Mouse (Mus musculus): ENCODE results near the gene Ifi209.
"Not testable (repeated sequence)": the region's sequence is repeated elsewhere in the genome, so short reads cannot be mapped to it uniquely, and the experiment has no call there.

Gene Ifi209

DNA sequence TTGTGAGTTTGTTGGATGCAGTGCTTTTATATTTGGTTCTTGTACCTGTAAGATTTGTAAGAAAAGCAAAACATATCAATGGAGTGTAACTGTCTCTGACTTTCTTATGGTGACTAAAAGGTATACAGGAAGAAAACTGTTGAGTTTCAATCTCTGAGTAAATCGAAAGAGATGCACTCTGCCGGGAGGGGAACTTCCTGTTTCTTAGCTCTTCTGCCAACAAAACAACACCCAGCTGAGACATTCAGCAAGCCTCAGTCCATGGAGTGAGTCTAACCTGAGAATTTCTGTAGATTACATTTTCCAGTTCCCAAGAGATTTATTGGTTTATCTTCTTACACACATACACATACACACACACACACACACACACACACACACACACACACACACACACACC lies at the start of gene Ifi209:
Ifi209 (plus strand) TSS at position 296 of the 400 bp plus-strand sequence.
- not testable (repeated sequence) for DNase-seq (ENCODE audit: low spot score)

DNA sequence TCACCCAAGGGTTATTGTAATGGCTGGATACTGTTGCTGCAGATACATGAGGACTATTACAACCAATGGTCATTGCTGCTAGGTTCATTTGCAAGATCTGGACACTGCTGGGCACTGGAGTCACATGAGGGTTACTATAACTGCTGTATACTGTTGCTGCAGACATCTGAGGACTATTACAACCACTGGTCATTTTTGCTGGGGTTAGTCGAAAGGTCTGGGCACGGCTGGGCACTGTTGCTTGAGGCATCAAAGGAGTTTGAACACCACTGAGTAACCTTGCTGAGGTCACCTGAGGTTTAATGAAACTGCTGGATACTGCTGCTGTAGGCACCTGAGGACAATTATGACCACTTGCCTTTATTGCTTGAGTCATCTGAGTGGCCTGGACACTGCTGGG lies 41.0 kb upstream of the Ifi209 start:
- not testable (repeated sequence) for DNase-seq (ENCODE audit: low spot score)

DNA sequence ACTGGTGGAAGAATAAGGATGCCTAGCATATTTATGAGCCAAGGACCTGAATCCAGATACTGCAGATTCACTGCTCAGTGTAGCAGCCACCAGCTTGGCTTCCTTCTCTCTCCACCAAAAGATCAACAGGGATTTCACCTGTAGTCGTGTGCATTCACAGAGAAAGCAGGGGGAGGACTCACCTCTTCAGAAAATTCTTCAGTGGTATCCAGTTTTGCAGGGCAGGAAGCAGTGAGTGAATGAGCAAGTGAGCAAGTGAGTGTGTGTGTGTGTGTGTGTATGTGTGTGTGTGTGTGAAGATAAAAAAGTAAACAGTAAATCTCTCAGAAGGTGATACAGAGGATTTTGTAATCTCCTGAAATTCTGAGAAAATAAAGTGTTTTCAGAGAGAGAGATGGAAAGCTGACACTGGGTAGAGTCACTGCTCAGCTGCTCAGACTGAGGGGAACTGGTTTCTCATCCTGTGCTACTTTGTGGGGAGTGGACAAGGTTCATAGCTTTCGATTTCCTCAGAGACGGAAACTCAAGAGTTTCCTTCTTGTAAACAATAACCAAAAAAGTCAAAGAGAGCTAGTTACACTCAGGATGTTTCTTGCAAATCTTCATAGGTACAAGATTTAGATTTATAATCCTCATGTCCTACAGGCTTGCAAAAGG lies 31.8 kb upstream of the Ifi209 start, which contains the start of gene Ifi213:
Ifi213 (minus strand) TSS at position 437 of the 657 bp plus-strand sequence.
- DNase-seq (ENCODE audit: low spot score) = not testable (repeated sequence)

DNA sequence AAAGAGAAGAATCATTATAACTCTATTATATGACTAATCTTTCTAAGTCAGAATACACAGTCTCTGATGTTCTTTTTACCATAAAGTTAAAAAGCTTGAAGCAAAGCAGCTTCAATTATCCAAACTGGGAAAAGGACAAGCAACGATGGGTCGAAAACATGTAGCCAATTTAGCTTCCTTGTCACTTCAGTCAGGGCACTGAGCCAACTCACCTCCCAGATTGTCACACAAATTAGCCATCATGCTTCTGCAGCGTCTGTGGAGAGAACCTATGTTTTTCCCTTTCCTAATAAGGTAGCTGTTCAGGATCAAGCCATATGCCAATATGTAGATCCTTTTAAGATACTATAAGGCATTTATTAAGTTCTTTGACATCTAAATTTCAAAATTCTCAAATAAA lies 20.4 kb upstream of the Ifi209 start:
- not testable (repeated sequence) for DNase-seq (ENCODE audit: low spot score)

DNA sequence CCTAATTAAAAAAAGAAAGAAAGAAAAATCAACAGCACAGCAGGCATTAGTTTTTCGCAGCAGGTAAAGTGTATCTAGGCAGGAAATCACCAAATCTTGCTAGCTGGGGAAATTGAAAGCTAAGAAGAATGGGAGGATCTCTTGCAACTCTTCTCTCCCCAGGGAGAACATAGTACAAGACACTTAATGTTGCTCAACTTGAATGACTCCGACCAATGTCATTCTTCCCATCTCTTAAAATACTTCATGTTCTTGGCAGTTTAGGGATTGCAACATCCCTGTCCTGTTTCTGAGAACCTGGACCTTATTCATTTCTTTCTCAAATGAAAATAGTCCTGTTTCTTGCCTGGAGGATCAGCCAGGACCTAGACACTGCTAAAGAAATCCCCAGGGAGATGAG lies 8.5 kb upstream of the Ifi209 start:
- DNase-seq (ENCODE audit: low spot score) = not testable (repeated sequence)

DNA sequence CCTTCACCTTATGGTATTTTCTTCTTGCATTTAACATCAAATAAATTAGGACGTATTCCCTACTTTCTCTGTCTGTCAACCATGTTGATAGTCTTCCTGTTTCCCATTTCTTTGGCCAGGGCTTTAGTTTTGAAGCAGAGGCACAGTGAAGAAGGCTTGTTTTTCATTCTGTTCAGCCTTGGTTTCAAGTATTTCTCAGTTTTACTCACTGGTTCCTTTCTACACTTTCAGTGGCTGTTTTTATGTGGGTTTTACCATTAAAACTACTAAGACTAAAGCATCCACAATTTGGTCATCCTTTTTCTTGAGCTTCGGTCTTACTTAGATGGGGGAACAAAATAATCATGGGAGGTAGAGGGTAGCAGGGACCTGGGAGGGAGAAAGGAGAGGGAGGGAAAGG lies 6.7 kb upstream of the Ifi209 start:
- no peak for DNase-seq (ENCODE audit: low spot score)

DNA sequence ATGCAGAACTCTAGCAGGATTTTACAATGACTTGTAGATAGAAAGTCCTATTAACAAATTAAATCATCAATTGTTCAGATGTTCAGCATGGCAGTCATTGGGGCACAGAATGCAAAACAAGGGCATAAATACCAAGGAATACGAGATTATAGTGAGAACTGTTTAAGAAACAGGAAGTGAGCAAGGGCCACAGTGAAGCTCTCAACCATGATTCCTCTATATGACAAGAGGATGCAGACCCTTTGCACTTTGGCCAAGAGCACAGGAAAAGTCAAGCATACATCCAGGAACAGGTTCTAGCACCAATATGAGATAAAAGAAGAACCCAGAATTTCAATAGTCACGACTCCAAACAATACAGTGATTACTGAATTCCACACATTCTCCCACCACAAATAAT lies 4.0 kb upstream of the Ifi209 start:
- no peak for DNase-seq (ENCODE audit: low spot score)

DNA sequence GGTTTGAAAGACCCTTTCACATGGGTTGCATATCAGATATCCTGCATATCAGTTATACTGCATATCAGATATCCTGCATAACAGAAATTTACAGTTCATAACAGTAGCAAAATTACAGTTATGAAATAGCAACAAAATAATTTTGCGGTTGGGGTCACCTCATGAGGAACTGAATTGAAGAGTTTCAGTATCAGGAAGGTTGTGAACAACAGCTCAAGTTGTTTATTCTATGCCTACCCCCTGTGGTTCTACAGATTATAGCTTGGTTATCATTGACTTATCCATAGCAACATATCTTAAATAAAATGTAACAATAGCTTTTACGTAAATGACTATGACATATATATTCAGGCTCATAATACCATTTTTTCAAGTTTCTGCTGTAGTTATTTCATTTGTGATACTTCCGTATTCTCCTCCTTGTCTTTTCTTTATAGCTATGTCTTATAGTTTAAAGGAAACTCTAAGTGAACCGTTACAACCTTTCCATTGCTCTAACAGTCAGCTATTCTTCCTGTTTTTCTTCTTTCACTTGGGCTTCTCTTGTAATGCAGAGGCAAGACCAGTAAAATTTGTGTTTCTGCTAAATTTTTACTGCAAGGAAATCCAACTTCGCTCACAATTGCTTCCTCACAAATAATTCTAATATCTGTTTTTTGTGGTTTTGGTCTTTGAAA lies 3.4 kb downstream of the Ifi209 start:
- DNase-seq (ENCODE audit: low spot score) = no peak

DNA sequence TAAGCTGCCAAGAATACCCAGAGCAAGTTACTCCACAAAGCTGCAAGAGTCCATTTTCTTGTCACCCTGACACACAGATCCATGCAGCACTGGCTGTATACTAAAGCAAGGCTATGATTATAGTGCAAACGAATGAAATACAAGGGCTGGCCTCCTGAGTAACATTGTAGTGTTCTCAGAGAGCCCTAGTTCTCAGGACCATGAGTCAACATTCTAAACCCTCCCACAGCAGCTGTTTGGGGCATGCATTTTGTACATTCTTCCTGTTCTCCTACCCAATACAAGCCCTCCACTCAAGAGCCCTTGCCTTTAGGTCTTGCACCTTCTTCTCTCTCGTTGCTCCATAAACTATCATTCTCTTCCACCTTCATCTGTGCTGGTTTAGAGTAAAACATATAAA lies 14.7 kb downstream of the Ifi209 start:
- DNase-seq (ENCODE audit: low spot score) = no peak

DNA sequence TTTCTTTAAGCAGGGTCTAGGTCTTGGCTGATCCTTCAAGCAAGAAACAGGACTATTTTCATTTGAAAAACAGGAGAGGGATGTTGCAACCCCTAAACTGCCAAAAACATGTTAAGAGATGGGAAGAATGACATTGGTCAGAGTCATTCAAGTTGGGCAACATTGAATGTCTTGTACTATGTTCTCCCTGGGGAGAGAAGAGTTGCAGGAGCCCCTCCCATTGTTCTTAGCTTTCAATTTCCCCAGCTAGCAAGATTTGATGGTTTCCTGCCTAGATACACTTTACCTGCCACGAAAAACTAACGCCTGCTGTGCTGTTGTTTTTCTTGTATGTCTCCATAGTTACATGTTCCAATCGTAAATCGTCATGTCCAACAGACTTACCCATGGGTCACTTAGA lies 27.3 kb downstream of the Ifi209 start:
- DNase-seq (ENCODE audit: low spot score) = no peak

DNA sequence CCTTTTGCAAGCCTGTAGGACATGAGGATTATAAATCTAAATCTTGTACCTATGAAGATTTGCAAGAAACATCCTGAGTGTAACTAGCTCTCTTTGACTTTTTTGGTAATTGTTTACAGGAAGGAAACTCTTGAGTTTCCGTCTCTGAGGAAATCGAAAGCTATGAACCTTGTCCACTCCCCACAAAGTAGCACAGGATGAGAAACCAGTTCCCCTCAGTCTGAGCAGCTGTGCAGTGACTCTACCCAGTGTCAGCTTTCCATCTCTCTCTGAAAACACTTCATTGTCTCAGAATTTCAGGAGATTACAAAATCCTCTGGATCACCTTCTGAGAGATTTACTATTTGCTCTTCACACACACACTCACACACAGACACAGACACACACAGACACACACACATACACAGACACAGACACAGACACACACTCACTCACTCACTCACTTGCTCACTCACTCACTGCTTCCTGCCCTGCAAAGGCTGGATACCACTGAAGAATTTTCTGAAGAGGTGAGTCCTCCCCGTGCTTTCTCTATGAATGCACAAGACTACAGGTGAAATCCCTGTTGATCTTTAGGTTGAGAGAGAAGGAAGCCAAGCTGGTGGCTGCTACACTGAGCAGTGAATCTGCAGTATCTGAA lies 42.9 kb downstream of the Ifi209 start, which contains the start of gene Ifi208:
Ifi208 (plus strand) TSS at position 218 of the 640 bp plus-strand sequence.
- not testable (repeated sequence) for DNase-seq (ENCODE audit: low spot score)

DNA sequence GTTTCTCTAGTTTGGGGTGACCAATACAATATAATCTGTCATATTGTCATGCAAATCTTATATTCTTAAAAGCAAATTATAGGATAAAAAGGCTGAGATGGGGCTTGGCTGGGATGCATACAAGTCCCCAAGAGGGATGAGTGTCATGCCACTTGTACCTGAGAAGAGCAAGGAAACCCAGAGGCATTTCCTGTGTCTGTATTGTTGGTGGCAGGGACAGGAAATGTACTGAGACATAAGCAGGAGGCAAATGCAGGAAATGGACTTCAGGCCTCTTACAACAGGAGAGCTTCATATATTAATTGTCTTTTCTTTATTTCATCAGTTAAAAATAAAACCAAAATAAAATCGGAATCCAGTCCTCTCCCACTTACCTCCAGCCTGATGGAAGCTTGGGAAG lies 47.9 kb downstream of the Ifi209 start:
- DNase-seq (ENCODE audit: low spot score) = not testable (repeated sequence)

DNA sequence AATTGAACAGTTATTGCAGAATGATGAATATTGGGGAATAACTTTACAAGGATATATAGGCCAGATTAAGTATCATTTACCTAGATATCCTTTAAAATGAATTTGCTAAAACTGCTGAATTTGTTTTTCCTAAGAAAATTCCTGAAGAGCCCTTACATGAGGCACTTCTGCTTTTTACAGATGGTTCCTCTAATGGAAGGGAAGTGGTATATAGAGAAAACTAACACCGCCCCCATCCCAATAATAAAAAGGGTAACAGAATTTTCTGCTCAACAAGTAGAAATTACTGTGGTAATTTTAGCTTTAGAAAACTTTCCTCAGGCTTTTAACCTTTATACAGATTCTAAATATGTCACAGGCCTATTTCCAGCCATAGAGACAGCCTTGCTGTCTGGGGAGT lies 63.6 kb downstream of the Ifi209 start:
- DNase-seq (ENCODE audit: low spot score) = no peak

All from embryo, embryonic 10 days (tissue).